Mouse (Mus musculus): ENCODE data around the gene Ncs1. TPM values are rescaled to one million over a fixed set of nuclear protein-coding genes. Genes with fewer than 3 reads are reported as not detected.

Ncs1 gene
- 1.5 TPM for polyA plus RNA-seq (2014; fragmentation: Illumina TruSeq; extraction: RNeasy Lipid Tissue Mini Kit (QIAGEN cat#74804); ENCODE audit: insufficient read depth, low read depth, low replicate concordance)

DNA sequence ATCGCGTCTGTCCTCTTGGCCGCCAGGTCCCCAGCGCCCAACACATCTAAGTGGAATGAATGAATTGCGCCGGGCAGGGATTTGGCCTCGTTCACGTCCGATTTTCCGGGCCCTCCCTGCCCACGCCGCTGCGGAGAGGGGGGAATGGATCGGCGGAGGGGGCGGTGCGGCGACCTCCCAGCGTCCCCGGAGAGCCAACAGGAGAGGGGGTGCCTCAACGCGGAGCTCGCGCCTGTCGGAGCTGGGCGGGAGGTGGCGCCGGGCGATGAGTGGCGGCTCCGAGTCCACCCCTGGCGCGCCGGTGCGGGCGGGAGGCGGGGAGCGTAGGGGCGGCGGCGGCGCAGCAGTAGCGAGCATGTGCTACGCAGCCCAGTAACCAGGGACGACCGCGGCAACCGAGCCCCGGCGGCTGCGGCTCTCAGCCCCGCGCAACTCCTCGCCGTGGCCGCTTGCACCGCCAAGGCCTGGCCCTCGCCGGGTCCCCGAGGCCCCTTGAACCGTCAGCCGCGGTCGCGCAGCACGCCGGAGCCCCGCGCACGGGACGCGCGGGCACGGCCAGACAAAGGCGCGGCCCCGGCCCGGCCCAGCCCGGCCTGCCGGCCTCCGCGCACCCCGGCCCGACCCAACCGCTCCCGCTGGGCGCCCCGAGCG, at the start of gene Ncs1:
Gene Ncs1 (plus strand): TSS at position 333 of the 651 bp plus-strand sequence.

DNA sequence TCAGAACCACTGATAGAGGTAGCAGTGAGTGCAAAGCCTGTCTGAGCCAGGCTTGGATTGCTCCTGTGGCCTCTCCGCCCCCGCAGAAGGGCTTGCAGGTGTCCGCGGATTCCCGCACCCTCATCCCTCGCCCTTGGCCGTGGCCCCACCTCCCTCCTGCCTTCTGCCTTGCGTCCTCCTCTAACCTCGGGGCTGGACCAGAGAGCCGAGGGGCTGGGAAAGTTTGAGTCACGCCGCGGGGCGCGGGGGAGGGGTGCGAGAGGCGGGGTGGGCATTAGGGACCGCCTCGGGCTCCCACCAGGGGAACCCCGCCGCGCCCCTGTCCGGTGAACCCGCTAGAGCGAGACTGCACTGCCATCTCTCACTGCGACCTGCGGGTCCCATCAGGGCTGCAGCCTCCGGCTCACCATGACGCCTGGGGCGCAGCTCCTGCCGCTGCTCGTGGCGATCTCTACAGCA, 68.4 kb downstream of the Ncs1 start, which contains the start of gene Hmcn2:
Gene Hmcn2 (plus strand): TSS at position 409 of the 459 bp plus-strand sequence.

Other genes starting within 250 kb of the Ncs1 start
- 13.0 TPM for gene Fnbp1, start 103.8 kb upstream of the Ncs1 start, polyA plus RNA-seq (2014; fragmentation: Illumina TruSeq; extraction: RNeasy Lipid Tissue Mini Kit (QIAGEN cat#74804); ENCODE audit: insufficient read depth, low read depth, low replicate concordance)
- gene Gpr107, start 93.5 kb upstream of the Ncs1 start, polyA plus RNA-seq (2014; fragmentation: Illumina TruSeq; extraction: RNeasy Lipid Tissue Mini Kit (QIAGEN cat#74804); ENCODE audit: insufficient read depth, low read depth, low replicate concordance), result 13.9 TPM
- gene Hmcn2, start 68.6 kb downstream of the Ncs1 start, polyA plus RNA-seq (2014; fragmentation: Illumina TruSeq; extraction: RNeasy Lipid Tissue Mini Kit (QIAGEN cat#74804); ENCODE audit: insufficient read depth, low read depth, low replicate concordance), result 1.2 TPM
- 19.5 TPM for gene Ass1, start 224.4 kb downstream of the Ncs1 start, polyA plus RNA-seq (2014; fragmentation: Illumina TruSeq; extraction: RNeasy Lipid Tissue Mini Kit (QIAGEN cat#74804); ENCODE audit: insufficient read depth, low read depth, low replicate concordance)

Measured in lung, adult 10 weeks (tissue).